Mouse (Mus musculus): ENCODE measurements around the gene Slc25a12. TPM values are rescaled to one million over a fixed set of nuclear protein-coding genes. Genes with fewer than 3 reads are reported as not detected.

The Slc25a12 gene
- total and polyA plus RNA-seq, 2 experiments: 13.6 to 13.7 TPM

DNA sequence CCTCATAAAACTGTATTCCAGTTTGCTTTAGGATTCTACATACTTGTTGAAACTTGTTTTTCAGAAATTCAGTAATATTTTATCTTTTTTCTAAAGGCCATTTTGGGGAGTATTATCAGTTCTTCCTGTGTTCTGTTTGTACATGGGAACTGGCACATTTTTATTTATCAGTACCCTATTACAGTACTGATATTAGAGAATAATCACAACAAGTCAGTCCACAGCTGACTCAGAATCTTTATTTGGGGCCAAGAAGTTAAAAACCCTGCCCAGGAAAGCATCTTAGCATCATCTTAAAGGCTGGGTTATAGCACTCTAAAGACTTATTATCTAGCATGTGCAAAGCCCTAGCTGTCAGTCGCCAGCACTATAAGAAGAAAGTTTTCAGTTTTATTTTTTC, 137.9 kb downstream of the Slc25a12 start:
- DNase-seq (ENCODE audit: extremely low read depth, low read depth, low spot score): no peak
- Histone ChIP-seq H3K4me3 (ENCODE audit: insufficient read depth, low read depth, low read length) (no peak overlapping the region), H3K9ac (ENCODE audit: low read depth, low read length) (no peak overlapping the region), H3K4me1 (ENCODE audit: control insufficient read depth, insufficient read depth, low read length) (no peaks in the 10 kb centered on the region; the same call in 1 of the 2 replicates), H3K27me3 (ENCODE audit: control insufficient read depth, insufficient read depth, low read length) (no peaks in the 10 kb centered on the region), H3K79me2 (ENCODE audit: control insufficient read depth, insufficient read depth, low read length) (no peaks in the 10 kb centered on the region; the same call in 1 of the 2 replicates), H3K27ac (replicated peaks; ENCODE audit: insufficient read depth, low read depth, low read length) (no peak overlapping the region), H3K36me3 (ENCODE audit: control insufficient read depth, insufficient read depth, low read length) (peaks cover 11% of the 10 kb centered on the region; the same call in 1 of the 2 replicates)
- 87% methylated on average over 1 of the region's 1 CpGs for WGBS
- TF ChIP-seq CTCF (IDR thresholded peaks at IDR 0.05; ENCODE audit: low read depth, low read length): no peak

DNA sequence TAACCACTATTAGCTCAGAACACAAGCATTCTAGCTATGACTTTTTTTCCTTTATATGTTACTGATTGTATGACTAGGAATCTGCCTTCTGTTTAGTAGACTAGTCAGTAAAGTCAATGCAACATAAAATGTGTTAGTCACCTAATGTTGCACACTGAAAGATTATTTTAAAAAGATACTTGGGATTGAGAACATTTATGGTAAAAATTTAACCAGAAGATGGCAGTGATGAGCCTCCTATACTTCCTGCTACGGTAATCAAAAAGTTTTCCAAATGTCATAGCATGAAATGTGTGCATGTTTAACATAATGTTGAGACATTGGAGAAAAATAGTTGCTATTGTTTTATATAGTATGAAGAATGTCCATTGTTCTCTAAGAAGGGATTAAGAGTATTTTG, 140.2 kb downstream of the Slc25a12 start:
- Histone ChIP-seq H3K79me2 (ENCODE audit: control insufficient read depth, insufficient read depth, low read length) (no peaks in the 10 kb centered on the region; the same call in 1 of the 2 replicates), H3K4me1 (ENCODE audit: control insufficient read depth, insufficient read depth, low read length) (no peaks in the 10 kb centered on the region), H3K4me3 (ENCODE audit: insufficient read depth, low read depth, low read length) (no peak overlapping the region), H3K36me3 (ENCODE audit: control insufficient read depth, insufficient read depth, low read length) (peaks cover 20% of the 10 kb centered on the region; the same call in 1 of the 2 replicates), H3K27ac (replicated peaks; ENCODE audit: insufficient read depth, low read depth, low read length) (no peak overlapping the region), H3K9ac (ENCODE audit: low read depth, low read length) (no peak overlapping the region), H3K27me3 (ENCODE audit: control insufficient read depth, insufficient read depth, low read length) (no peaks in the 10 kb centered on the region)
- TF ChIP-seq POLR2A (IDR thresholded peaks at IDR 0.05; ENCODE audit: extremely low read depth, insufficient read depth, low read length): no peak
- no peak for TF ChIP-seq CTCF (IDR thresholded peaks at IDR 0.05; ENCODE audit: low read depth, low read length)
- 19% methylated on average over 1 of the region's 1 CpGs for WGBS
- no peak for DNase-seq (ENCODE audit: extremely low read depth, low read depth, low spot score)

Other genes starting within 250 kb of the Slc25a12 start
- under 0.01 and 0.07 TPM in 2 replicates for gene Cybrd1, start 249.8 kb downstream of the Slc25a12 start, total RNA-seq (2014; rRNA removed)
- gene Cybrd1, start 249.8 kb downstream of the Slc25a12 start, polyA plus RNA-seq (2012; rRNA removed): 0.05 and 0.10 TPM in 2 replicates
- gene Dync1i2, start 156.0 kb downstream of the Slc25a12 start, total RNA-seq (2014; rRNA removed): 23.0 TPM in 2 replicates
- gene Dync1i2, start 156.0 kb downstream of the Slc25a12 start, polyA plus RNA-seq (2012; rRNA removed): 9.1 and 10.5 TPM in 2 replicates
- 14.6 and 16.0 TPM in 2 replicates for gene Hat1, start 21.2 kb upstream of the Slc25a12 start, total RNA-seq (2014; rRNA removed)
- gene Hat1, start 21.2 kb upstream of the Slc25a12 start, polyA plus RNA-seq (2012; rRNA removed): 2.0 TPM in 2 replicates
- 29.2 and 35.0 TPM in 2 replicates for gene Metap1d, start 85.5 kb upstream of the Slc25a12 start, total RNA-seq (2014; rRNA removed)
- gene Metap1d, start 85.5 kb upstream of the Slc25a12 start, polyA plus RNA-seq (2012; rRNA removed): 24.7 and 28.0 TPM in 2 replicates
- not detected in 2 replicates for gene Dlx1, start 160.4 kb upstream of the Slc25a12 start, total RNA-seq (2014; rRNA removed)
- gene Dlx1, start 160.4 kb upstream of the Slc25a12 start, polyA plus RNA-seq (2012; rRNA removed): not detected in 2 replicates
- gene Dlx2, start 179.0 kb upstream of the Slc25a12 start, total RNA-seq (2014; rRNA removed): not detected in 2 replicates
- gene Dlx2, start 179.0 kb upstream of the Slc25a12 start, polyA plus RNA-seq (2012; rRNA removed): not detected in 2 replicates